Mouse (Mus musculus): Measurements from ENCODE around the gene S100a5.
A peak's percentile ranks its signal among the peaks of the same experiment; 100 is the strongest.

- TF ChIP-seq CTCF (IDR thresholded peaks at IDR 0.05; ENCODE audit: low read depth) (peak; percentile 72), EP300 (optimal IDR thresholded peaks at IDR 0.05) (no peak)
These were observed 31.3 kb downstream of the S100a5 start for GRCm38 (mm10) chr3:90639511-90640154.

All from stomach, postnatal 0 days (tissue).